Mouse (Mus musculus): Measurements from ENCODE around the gene Arpc5l. TPM values are rescaled to one million over a fixed set of nuclear protein-coding genes. Genes with fewer than 3 reads are reported as not detected.

Arpc5l gene
- polyA plus RNA-seq, 1 experiment from 2014 or later = 82.8 TPM

- Histone ChIP-seq H3K4me1 (ENCODE audit: control insufficient read depth in 2 of 2, insufficient read depth in 2 of 2, low read length in 2 of 2) (no peaks in the 10 kb centered on the region), H3K4me3 (ENCODE audit: control insufficient read depth in 1 of 2, insufficient read depth in 1 of 2, low read depth in 1 of 2, low read length in 2 of 2) (no peak overlapping the region), H3K9me3 (ENCODE audit: control insufficient read depth, low read length) (no peaks in the 10 kb centered on the region), H3K27ac (replicated peaks in 1 of 2; ENCODE audit: control insufficient read depth in 1 of 2, insufficient read depth in 1 of 2, low read depth in 2 of 2, low read length in 2 of 2) (no peak overlapping the region), H3K27me3 (ENCODE audit: control insufficient read depth, insufficient read depth, low read length) (no peaks in the 10 kb centered on the region), H3K36me3 (ENCODE audit: control insufficient read depth, insufficient read depth, low read length) (peaks cover 94% of the 10 kb centered on the region), H3K4me2 (ENCODE audit: low read length) (no peak overlapping the region), H3K9ac (ENCODE audit: low read length) (no peak overlapping the region)
- no peak for ATAC-seq (ENCODE audit: insufficient number of reproducible peaks, insufficient read depth, low FRiP score, low read depth)
- 88% methylated on average over 1 of the region's 1 CpGs for WGBS
Observed at GRCm38 (mm10) chr2:39020004-39020403, 14.9 kb downstream of the Arpc5l start.

GRCm38 (mm10) chr2:39031611-39032010 lies 26.5 kb downstream of the Arpc5l start:
- no peaks in the 10 kb centered on the region for H3K4me1 ChIP-seq (ENCODE audit: control insufficient read depth in 2 of 2, insufficient read depth in 2 of 2, low read length in 2 of 2)
- WGBS = 97% methylated on average over 1 of the region's 1 CpGs
- H3K4me2 ChIP-seq (ENCODE audit: low read length) = no peak overlapping the region
- H3K27ac ChIP-seq (replicated peaks in 1 of 2; ENCODE audit: control insufficient read depth in 1 of 2, insufficient read depth in 1 of 2, low read depth in 2 of 2, low read length in 2 of 2) = no peak overlapping the region
- no peak overlapping the region for H3K4me3 ChIP-seq (ENCODE audit: control insufficient read depth in 1 of 2, insufficient read depth in 1 of 2, low read depth in 1 of 2, low read length in 2 of 2)
- ATAC-seq (ENCODE audit: insufficient number of reproducible peaks, insufficient read depth, low FRiP score, low read depth) = no peak
- H3K9me3 ChIP-seq (ENCODE audit: control insufficient read depth, low read length) = no peaks in the 10 kb centered on the region
- H3K27me3 ChIP-seq (ENCODE audit: control insufficient read depth, insufficient read depth, low read length) = no peaks in the 10 kb centered on the region
- peaks cover 89% of the 10 kb centered on the region for H3K36me3 ChIP-seq (ENCODE audit: control insufficient read depth, insufficient read depth, low read length)
- H3K9ac ChIP-seq (ENCODE audit: low read length) = no peak overlapping the region

GRCm38 (mm10) chr2:39040215-39040614 lies 35.1 kb downstream of the Arpc5l start:
- Histone ChIP-seq H3K4me1 (ENCODE audit: control insufficient read depth in 2 of 2, insufficient read depth in 2 of 2, low read length in 2 of 2) (no peaks in the 10 kb centered on the region), H3K9me3 (ENCODE audit: control insufficient read depth, low read length) (no peaks in the 10 kb centered on the region), H3K36me3 (ENCODE audit: control insufficient read depth, insufficient read depth, low read length) (peaks cover 85% of the 10 kb centered on the region), H3K9ac (ENCODE audit: low read length) (no peak overlapping the region), H3K4me3 (ENCODE audit: control insufficient read depth in 1 of 2, insufficient read depth in 1 of 2, low read depth in 1 of 2, low read length in 2 of 2) (no peak overlapping the region), H3K27ac (replicated peaks in 1 of 2; ENCODE audit: control insufficient read depth in 1 of 2, insufficient read depth in 1 of 2, low read depth in 2 of 2, low read length in 2 of 2) (no peak overlapping the region), H3K4me2 (ENCODE audit: low read length) (no peak overlapping the region), H3K27me3 (ENCODE audit: control insufficient read depth, insufficient read depth, low read length) (no peaks in the 10 kb centered on the region)
- no peak for ATAC-seq (ENCODE audit: insufficient number of reproducible peaks, insufficient read depth, low FRiP score, low read depth)
- WGBS = 91% methylated on average over 1 of the region's 1 CpGs

- Histone ChIP-seq H3K9me3 (ENCODE audit: control insufficient read depth, low read length) (no peaks in the 10 kb centered on the region), H3K27me3 (ENCODE audit: control insufficient read depth, insufficient read depth, low read length) (no peaks in the 10 kb centered on the region), H3K27ac (replicated peaks in 1 of 2; ENCODE audit: control insufficient read depth in 1 of 2, insufficient read depth in 1 of 2, low read depth in 2 of 2, low read length in 2 of 2) (no peak overlapping the region), H3K4me2 (ENCODE audit: low read length) (no peak overlapping the region), H3K4me3 (ENCODE audit: control insufficient read depth in 1 of 2, insufficient read depth in 1 of 2, low read depth in 1 of 2, low read length in 2 of 2) (no peak overlapping the region), H3K36me3 (ENCODE audit: control insufficient read depth, insufficient read depth, low read length) (peaks cover 91% of the 10 kb centered on the region), H3K9ac (ENCODE audit: low read length) (no peak overlapping the region), H3K4me1 (ENCODE audit: control insufficient read depth in 2 of 2, insufficient read depth in 2 of 2, low read length in 2 of 2) (no peaks in the 10 kb centered on the region)
- 91% methylated on average over 1 of the region's 1 CpGs for WGBS
- no peak for ATAC-seq (ENCODE audit: insufficient number of reproducible peaks, insufficient read depth, low FRiP score, low read depth)
Observed at GRCm38 (mm10) chr2:39048515-39048914, 43.4 kb downstream of the Arpc5l start.

- whole genome bisulfite sequencing = 2% methylated on average over 25 of the region's 25 CpGs
- H3K4me3 ChIP-seq (ENCODE audit: control insufficient read depth in 1 of 2, insufficient read depth in 1 of 2, low read depth in 1 of 2, low read length in 2 of 2) = peak overlapping the region; percentile 62 to 91
- ATAC-seq (ENCODE audit: insufficient number of reproducible peaks, insufficient read depth, low FRiP score, low read depth) = peak; percentile 67
Observed at GRCm38 (mm10) chr2:39064687-39065399, 59.7 kb downstream of the Arpc5l start.

More at GRCm38 (mm10) chr2:39064687-39065399, 59.7 kb downstream of the Arpc5l start:
- Histone ChIP-seq H3K36me3 (ENCODE audit: control insufficient read depth, insufficient read depth, low read length) (peaks cover 35% of the 10 kb centered on the region), H3K9ac (ENCODE audit: low read length) (peak overlapping the region; percentile 96), H3K4me2 (ENCODE audit: low read length) (peak overlapping the region; percentile 87), H3K27ac (replicated peaks in 1 of 2; ENCODE audit: control insufficient read depth in 1 of 2, insufficient read depth in 1 of 2, low read depth in 2 of 2, low read length in 2 of 2) (peak overlapping the region; percentile 76 to 93), H3K9me3 (ENCODE audit: control insufficient read depth, low read length) (no peaks in the 10 kb centered on the region), H3K4me1 (ENCODE audit: control insufficient read depth in 2 of 2, insufficient read depth in 2 of 2, low read length in 2 of 2) (peaks cover 2 to 9% of the 10 kb centered on the region in 2 experiments; a peak in 3 of 4 replicates), H3K27me3 (ENCODE audit: control insufficient read depth, insufficient read depth, low read length) (no peaks in the 10 kb centered on the region)

Other genes with a start within 250 kb of the Arpc5l start
- 0.47 and 0.78 TPM in 2 replicates for gene Nr6a1, start 77.7 kb upstream of the Arpc5l start, polyA plus RNA-seq (2014; fragmentation: Nextera tagmentation; extraction: Ambion mirVana)
- 5.4 and 6.0 TPM in 2 replicates for gene Olfml2a, start 73.4 kb upstream of the Arpc5l start, polyA plus RNA-seq (2014; fragmentation: Nextera tagmentation; extraction: Ambion mirVana)
- 0.75 and 0.96 TPM in 2 replicates for gene Wdr38, start 7.9 kb upstream of the Arpc5l start, polyA plus RNA-seq (2014; fragmentation: Nextera tagmentation; extraction: Ambion mirVana)
- gene Rpl35, start 276 bp downstream of the Arpc5l start, polyA plus RNA-seq (2014; fragmentation: Nextera tagmentation; extraction: Ambion mirVana) = 608 and 670 TPM in 2 replicates
- gene Golga1, start 60.2 kb downstream of the Arpc5l start, polyA plus RNA-seq (2014; fragmentation: Nextera tagmentation; extraction: Ambion mirVana) = 25.5 and 26.9 TPM in 2 replicates
- gene Scai, start 185.4 kb downstream of the Arpc5l start, polyA plus RNA-seq (2014; fragmentation: Nextera tagmentation; extraction: Ambion mirVana) = 5.1 and 6.7 TPM in 2 replicates
- gene Ppp6c, start 221.1 kb downstream of the Arpc5l start, polyA plus RNA-seq (2014; fragmentation: Nextera tagmentation; extraction: Ambion mirVana) = 48.3 and 51.3 TPM in 2 replicates

Data from heart, embryonic 14.5 days (tissue).